Mouse (Mus musculus) cortical plate, adult 2 months (tissue): ENCODE measurements around the gene Tmem203.

Experiments
- CTCF ChIP-seq: fragments of 200-500 bp; IDR thresholded peaks from 2 replicates; pipeline ENCODE4 v1.5.1; 2011; ENCODE audit warnings: mild to moderate bottlenecking, control low read depth, low read length; ENCODE audit not compliant: insufficient read depth; ENCODE audit errors: extremely low read depth
- POLR2A ChIP-seq: fragments of 200-500 bp; IDR thresholded peaks from 2 replicates; pipeline ENCODE4 v1.6.1; 2011; ENCODE audit warnings: mild to moderate bottlenecking, low read length, control low read depth; ENCODE audit not compliant: insufficient read depth; ENCODE audit errors: extremely low read depth

DNA sequence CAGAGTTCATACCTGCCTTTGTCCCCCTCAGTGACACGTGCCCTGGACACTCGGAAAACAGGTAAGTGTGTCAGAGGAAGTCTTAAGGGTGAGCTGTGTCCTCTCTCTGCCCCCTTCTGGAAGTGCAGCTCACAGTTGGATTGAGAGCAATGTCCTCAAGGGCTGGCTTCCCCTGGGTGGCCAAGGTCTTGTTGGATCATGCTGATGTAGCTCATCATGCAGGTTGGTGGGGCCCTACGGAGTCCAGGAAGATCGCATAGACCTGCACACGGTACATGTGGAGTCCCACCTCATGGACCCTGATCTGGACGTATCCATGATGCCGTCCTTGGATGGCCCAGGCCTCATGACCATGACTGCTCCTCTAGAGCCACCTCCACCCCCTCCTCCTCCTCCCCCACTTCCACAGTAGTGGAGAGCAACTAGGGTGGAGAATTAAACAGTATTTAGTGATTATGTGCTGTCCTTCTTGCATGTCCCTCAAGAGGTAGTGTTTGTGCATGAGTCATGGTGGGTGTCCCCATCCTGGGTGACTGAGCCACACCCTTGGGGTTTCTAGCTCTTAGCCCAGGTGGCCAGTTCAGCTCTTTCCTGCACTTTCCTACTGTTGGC, 33.6 kb downstream of the Tmem203 start:
- TF ChIP-seq POLR2A (peak; percentile 48), CTCF (no peak)
